Mouse (Mus musculus): ENCODE results near the gene Zc3h12c.
"Not testable (repeated sequence)": the region's sequence is repeated elsewhere in the genome, so short reads cannot be mapped to it uniquely, and the experiment has no call there.

The Zc3h12c gene

DNA sequence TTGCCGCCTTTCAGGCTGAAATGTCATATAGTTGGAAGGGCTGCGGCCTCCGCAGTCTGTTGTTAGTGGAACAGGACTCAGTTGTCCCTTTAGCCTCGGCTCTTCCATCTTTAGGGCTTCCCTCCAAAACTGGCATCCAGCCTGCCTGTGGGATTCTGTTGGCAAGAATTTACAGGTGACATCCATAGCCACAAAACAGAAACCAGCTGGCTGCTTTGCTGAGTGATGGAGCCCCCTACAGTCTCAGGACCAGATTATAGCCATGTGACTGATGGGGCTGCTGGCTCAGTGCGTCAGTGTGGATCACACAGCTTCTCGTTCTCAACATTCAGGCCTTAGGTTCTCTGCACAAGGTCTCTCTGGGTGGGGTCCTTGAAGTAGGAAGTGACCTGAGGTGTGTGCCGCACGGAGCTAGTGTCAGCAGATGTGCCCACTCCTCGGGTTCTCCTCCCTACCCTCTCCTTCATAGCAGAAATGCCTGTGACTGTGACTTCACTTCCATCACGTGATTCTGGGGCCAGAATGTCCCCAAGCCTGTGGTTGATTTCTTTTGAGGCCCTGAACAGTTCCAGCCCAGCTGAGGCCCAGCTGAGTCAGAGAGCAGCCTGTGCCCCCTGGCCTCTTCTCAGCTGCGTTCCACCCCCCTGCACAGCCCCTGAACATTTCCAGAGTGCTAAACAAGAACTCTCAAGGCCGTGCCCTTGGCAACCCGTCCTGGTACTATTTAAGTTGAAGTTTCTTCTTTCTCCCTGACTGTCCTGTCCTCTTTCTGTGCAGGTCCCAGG lies 66.1 kb downstream of the Zc3h12c start:
- no peak for DNase-seq (ENCODE audit: low spot score)

DNA sequence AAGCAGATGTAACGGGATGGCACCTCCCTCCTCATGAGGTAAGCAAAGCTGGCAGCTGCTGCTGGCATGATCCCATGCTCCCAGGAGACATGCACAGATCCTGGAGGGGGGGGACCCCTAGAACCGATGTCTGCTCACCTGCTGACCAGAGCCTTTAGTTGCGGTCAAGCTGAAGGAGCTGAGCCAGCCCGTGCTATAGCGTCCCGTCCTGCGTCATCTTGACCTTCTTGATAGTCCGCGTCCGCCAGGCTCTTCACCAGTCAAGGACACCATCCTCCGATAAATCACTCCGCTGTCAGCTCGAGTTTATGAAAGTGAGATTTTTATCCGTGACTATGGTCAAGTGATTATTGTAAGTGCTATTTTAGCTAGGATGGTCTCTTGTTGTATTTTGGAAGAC lies 67.9 kb downstream of the Zc3h12c start:
- DNase-seq (ENCODE audit: low spot score), result no peak

DNA sequence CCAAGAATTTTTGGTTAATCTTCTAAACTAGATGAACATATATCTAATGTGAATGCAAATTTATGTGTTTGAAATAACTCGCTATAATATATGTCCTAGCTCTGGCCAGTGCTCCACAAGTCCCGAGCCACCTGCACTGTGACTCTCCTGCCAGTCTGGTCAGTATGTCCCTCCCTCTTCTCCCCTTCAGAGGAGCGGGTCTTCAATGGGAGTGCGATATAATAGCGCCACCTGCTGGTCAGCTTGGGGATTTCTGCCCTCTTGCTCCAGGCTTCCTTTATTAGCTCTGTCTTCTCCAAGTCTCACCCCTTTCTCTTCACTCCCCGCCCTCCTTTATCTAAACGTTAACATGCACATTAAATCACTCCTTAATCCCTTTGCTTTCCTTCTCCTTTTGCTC lies 69.8 kb downstream of the Zc3h12c start:
- DNase-seq (ENCODE audit: low spot score), result peak; percentile 89

DNA sequence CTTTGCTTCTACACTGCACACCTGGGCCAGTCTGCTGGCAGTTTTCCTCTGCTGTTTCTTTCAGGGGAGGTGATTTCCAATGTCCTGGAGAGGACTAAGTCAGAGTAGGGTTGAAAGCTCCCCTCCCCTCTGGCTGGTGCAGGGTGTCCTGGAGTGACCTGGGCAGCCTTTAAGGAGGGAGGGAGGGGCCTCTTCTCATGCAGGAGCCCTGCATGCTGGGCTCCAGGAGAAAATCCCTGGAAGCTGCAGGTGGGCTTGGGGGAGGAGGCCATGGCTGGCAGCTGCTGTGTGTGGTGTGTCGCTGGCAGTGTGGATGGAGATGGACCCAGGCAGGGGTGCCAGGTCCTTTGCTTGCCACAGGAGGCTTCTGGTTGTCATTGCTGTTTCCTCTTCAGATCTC lies 71.0 kb downstream of the Zc3h12c start:
- DNase-seq (ENCODE audit: low spot score), result no peak

- DNase-seq (ENCODE audit: low spot score), result no peak
Measured at GRCm38 (mm10) chr9:52095666-52096065, 72.7 kb downstream of the Zc3h12c start.

DNA sequence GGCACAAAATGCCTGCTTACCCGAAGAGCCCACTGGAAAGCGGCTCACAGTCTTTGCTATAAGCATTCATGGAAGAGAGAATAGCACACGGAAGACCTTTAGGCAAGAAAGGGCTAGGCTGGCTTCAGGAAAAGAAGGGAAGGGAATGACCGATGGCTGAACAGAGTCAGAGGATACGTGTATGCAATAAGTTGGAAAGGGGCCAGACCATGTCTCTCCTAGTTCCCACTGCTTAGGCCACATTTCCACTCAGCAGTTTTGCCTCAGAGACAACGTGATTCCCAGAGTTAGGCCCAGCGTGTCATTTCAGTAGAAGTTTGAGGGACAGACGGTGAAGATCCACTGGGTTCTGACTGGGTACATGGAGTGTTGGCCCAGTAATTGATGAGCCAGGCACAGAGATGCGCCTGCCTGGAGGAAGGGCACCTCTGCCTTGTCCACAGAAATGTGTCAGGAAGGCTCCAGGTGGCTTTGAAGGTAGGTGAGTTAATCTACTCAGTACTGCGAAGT lies 73.8 kb downstream of the Zc3h12c start:
- no peak for DNase-seq (ENCODE audit: low spot score)

- no peak for DNase-seq (ENCODE audit: low spot score)
Measured at GRCm38 (mm10) chr9:52094016-52094415, 74.4 kb downstream of the Zc3h12c start.

GRCm38 (mm10) chr9:52093108-52093507 lies 75.3 kb downstream of the Zc3h12c start:
- DNase-seq (ENCODE audit: low spot score), result no peak

DNA sequence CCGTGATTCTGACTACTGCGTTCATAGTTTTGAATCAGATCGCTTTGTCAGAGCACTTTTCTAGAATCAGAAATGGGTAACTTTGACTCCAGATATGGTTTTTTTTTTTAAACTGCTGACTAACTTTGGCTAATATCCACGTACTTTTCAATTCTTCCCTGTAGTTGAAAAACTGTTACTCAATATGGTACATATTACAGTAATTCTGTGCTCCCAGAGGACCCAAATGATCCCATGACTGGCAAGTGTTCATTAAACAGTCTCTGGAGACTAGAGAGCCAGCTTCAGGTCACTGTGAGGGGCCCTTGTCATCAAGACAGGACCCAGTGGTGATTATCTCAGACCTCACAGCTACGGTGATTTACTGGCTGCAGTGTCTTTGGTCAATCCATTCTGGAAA lies 76.1 kb downstream of the Zc3h12c start:
- DNase-seq (ENCODE audit: low spot score), result no peak

GRCm38 (mm10) chr9:52091752-52092151 lies 76.6 kb downstream of the Zc3h12c start:
- DNase-seq (ENCODE audit: low spot score), result no peak

- no peak for DNase-seq (ENCODE audit: low spot score)
Measured at GRCm38 (mm10) chr9:52082414-52082813, 86.0 kb downstream of the Zc3h12c start.

DNA sequence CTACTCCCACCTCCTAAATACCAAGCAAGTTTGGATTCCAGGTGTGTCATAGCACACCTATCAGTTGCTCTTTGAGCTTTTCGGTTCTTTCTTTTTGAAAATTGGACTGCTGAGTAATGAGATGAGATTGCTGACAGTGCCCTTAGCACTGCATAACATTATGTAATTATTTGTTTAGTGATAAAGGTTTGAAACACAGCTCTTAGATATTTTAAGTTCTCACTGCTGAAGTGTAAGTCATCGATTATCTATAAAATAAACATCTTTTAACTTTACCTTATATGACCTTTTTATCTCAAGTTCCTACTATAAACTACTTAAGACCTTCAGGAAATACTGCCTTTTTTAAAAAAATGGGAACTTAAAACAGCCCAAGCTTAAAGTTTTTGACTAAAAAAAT lies 86.4 kb downstream of the Zc3h12c start:
- no peak for DNase-seq (ENCODE audit: low spot score)

DNA sequence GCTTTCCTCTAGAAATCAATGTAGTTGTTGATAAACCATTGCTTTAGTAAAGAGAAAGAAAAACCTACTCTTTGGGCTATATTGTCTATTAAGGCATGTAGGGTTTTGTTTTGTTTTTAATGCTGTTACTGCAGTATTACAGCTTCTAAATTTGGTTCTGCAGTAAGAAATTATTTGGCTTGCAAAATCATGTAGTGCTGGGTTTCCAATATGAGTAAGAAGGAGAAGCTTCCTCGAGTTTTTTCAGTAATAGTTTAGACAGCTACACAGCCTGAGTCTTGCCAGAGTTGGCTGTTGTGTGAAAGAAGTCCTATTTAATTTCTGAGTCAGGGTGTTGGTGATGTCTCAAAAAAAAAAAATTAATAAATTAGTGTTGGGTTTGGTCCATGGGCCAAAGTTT lies 90.7 kb downstream of the Zc3h12c start:
- DNase-seq (ENCODE audit: low spot score), result no peak

- no peak for DNase-seq (ENCODE audit: low spot score)
Measured at GRCm38 (mm10) chr9:52076089-52076488, 92.3 kb downstream of the Zc3h12c start.

- DNase-seq (ENCODE audit: low spot score), result no peak
Measured at GRCm38 (mm10) chr9:52072202-52072601, 96.2 kb downstream of the Zc3h12c start.

DNA sequence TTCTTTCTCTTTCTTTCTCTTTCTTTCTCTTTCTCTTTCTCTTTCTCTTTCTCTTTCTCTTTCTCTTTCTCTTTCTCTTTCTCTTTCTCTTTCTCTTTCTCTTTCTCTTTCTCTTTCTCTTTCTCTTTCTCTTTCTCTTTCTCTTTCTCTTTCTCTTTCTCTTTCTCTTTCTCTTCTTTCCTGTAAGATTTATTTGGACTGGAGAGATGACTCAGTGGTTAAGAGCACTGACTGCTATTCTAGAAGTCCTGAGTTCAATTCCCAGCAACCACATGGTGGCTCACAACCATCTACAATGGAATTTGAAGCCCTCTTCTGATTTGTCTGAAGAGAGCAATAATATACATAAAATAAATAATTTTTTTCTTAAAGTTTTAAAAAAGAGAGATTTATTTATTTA lies 97.0 kb downstream of the Zc3h12c start:
- DNase-seq (ENCODE audit: low spot score), result not testable (repeated sequence)

- DNase-seq (ENCODE audit: low spot score), result no peak
Measured at GRCm38 (mm10) chr9:52070052-52070451, 98.3 kb downstream of the Zc3h12c start.

Measured in embryo, embryonic 10 days (tissue).